Mouse (Mus musculus) layer of hippocampus, postnatal 36 days (tissue): ENCODE results near the gene Pon1. TPM values are rescaled to one million over a fixed set of nuclear protein-coding genes. Genes with fewer than 3 reads are reported as not detected.

Experiments used
- DNase-seq, 2 experiments: peaks; one replicate each; pipeline ENCODE4 v3.0.0; 2022
- total RNA-seq, 2 experiments: library from RNA; stranded (reverse); gene quantifications; 2 replicates each; pipeline ENCODE4 v1.2.3; 2021

The Pon1 gene
- total RNA-seq, 2 experiments from 2014 or later, result not detected

DNA sequence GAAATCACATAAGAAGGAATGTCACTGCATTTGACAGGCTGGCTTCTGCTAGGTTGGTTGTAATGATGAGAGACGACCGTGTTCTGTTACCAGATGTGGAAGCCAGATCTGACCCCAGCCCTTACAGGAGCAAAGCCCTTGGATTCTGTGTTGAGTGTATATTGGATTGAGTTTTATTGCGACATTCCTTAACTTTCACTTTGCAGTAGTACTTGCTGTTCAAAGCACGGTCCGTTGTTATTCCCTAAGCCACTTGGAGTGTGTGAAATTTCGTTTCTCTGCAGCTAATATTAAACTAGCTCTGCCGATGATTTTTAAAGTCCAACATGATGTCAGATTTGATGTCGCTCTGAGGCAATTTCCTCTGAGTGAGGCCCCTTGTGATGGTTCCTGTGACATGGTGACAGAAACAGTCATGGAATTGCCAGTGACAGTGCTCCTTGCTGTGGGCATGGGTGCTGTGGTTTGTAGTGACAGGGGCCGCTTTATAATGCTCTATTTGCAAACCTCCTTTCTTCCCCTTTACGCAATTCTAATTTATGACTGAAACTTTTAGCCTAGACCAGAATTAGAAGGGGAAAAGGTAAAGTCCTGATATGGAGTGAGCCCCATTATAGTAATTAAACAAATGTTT lies 19.4 kb downstream of the Pon1 start:
- DNase-seq, result no peak

DNA sequence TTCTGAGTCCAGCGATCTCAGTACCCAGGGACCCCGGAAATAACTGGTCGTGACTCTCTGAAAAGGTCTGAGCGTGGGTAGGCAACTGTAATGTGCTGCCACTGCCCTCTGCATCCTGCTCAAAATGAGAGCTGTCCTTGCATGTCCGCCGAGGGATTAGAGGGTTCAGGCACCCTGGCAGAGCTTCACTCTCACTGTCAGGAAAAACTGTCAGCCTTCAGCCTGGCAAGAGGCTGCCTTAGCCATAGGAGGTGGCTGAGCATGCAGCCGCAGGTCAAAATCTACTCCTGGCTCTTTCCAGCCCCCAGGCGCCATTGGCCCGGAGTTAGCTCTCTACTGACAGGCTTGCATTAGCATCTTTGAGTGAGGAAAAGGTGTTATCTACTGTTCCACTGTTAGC lies 21.2 kb downstream of the Pon1 start:
- DNase-seq, result no peak

GRCm38 (mm10) chr6:5171418-5171817 lies 22.3 kb downstream of the Pon1 start:
- no peak for DNase-seq

DNA sequence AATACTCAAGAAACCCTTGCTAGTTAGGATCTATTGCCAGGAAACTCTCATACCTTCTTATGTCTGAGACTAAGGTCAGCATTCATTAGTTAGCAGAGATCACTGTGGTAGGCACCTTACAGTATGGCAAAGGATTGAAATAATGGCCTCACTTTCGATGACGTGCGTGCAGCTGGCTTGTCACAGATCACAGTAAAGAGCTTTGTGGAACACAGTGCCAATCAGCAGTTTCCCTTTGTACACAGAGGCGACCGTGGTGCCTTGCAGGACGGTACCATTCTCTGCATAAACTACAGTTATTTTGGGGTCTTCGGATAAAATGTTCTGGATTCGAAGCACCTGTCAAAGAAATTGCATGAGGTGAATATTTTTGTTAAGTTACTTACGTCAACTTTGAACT lies 25.6 kb downstream of the Pon1 start:
- no peak for DNase-seq

GRCm38 (mm10) chr6:5167051-5167677 lies 26.6 kb downstream of the Pon1 start:
- DNase-seq, result no peak

DNA sequence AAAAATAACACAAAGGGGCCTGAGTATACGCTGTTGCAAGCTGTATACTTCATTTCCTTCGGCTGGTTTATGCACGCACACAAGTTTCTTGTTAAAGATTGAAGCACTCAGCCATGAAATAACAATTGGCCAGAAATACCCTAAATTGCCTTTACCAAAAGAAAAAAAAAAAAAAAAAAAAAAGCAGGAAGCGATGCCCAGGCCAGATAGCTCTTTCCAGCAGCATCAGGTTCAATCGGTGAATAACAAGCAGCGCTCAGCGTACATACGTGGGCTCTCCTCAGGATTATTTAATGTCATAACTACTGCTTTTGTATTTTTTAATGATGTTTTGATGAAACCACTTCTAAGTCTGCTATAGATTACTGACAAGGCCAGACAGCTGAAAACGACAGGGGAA lies 28.9 kb downstream of the Pon1 start:
- no peak for DNase-seq

DNA sequence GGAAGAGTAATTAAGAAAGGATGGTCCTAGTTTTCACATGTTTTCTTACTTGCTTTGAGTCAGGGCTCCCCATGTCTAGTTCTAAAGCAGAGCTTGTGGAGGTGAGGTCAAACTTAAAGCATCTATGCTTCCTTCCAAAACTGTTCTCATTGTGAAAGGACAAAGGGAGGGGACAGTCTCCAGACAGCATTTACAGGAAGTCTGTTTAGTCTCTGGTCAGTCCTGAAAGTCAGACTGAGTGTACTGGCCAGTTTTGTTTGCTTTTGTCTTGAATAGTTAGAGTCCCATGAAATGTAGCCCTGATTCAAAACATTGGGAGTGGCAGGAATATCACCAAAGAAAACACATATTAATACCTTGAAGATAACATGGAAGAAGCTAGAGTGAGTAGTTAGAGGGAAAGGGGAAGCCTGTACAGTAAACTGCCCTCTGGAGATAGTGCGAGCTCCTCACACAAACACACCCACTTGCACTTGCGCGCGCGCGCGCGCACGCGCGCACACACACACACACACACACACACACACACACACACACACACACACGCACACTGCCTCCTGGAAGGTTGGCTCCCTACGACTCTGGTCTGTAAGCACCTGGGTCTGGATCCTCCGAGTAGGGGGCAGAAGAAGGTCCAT lies 30.1 kb downstream of the Pon1 start:
- no peak for DNase-seq

GRCm38 (mm10) chr6:5162052-5162451 lies 31.7 kb downstream of the Pon1 start:
- DNase-seq, result no peak

GRCm38 (mm10) chr6:5159385-5159791 lies 34.4 kb downstream of the Pon1 start:
- DNase-seq, result no peak

DNA sequence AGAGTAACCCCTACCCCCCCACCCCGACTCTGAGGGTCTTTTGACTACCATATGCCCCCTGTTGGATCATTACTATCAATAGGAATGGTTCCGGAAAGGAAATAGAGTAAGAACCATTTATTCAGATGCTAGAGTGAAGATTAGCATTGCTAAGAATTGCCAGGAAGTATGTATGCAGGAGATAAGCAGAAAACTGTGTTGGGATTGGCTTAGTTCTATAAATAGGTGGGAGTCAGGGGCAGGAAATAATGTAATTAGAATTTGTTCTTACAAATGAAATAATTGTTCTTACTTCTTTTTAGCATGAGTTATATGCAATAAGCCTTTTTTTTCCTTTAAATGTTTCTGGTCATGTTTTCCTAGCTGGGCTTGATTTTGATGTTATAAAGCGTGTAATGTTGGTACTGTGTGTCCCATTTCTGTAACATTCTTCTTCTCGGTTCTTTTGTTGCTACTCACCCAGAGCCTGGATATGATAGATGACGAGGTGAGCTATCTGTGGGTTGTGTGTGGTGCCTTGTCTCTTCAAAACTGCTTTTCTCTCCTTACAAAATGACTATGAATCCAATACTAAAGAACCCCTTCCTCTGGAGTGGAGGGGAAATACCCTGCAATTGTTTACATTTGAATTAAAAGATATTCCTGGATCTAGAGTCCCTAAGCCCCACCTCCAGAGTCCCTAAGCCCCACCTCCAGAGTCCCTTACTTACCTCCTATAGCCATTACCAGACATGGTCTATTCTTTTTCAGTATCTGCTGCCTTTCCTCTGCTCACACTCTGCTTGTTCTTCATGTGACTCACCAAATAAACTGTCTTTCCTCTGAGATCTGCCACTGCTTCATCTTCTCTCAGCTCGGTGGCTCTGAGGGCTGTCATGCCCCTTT lies 37.0 kb downstream of the Pon1 start:
- DNase-seq, result no peak

GRCm38 (mm10) chr6:5155313-5155927 lies 38.3 kb downstream of the Pon1 start:
- no peak for DNase-seq

GRCm38 (mm10) chr6:5154786-5155185 lies 39.0 kb downstream of the Pon1 start:
- DNase-seq, result no peak

DNA sequence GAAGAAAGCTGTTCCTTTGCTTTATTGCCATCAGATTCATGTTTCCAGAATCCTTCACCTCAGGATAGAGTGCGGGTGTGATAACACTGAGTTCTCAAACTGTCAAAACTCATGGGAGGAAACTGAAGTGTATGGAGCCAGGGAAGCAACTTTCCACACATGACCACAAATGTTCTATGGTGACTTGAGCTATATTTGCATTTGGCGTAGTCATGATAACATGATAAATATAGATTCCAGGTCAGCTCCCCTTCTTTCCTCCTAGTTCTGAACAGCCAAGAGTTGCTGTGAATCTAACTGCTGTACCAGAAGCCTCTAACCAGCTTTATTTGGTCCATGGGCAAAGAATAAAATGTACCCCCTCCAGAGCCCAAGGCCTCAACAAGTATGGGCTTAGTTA lies 41.6 kb downstream of the Pon1 start:
- DNase-seq, result no peak

DNA sequence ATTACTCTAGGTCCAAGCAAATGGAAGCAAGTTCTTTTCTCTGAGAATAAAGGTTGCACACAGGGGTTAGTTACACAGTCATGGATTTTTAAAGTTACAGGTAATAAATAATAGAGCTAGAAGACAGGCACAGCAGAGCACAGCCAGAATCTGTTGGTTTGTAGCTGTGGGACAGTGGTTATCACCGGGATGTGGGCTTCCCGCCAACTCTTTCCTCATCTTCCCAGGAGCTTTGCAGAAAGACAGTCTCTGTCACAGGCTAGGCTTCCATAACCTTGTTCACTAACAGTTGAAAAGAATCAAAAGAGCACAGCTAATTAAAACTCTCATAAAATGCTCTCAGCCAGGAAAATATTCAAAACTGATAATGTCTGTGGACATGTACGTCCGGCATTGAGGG lies 42.6 kb downstream of the Pon1 start:
- DNase-seq, result no peak

DNA sequence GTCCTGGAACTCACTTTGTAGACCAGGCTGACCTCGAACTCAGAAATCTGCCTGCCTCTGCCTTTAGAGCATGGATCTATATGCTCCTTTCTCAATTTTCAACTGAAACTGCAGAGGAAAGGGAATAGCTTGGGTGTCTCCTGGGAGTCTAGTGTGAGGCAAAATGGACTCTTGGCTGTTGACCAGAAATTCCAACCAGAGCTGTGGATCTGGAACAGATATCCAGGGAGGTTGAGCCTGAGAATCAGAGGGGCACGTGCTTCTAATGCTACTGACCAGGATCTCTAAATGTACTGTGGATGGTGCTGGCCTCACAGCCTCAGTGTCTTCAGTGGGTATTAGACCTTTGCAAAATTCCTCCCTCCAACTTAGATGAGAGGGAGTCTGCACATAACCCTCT lies 43.8 kb downstream of the Pon1 start:
- no peak for DNase-seq

- no peak for DNase-seq
These were observed 46.1 kb downstream of the Pon1 start for GRCm38 (mm10) chr6:5147488-5148142.

GRCm38 (mm10) chr6:5139666-5140065 lies 54.1 kb downstream of the Pon1 start:
- no peak for DNase-seq

DNA sequence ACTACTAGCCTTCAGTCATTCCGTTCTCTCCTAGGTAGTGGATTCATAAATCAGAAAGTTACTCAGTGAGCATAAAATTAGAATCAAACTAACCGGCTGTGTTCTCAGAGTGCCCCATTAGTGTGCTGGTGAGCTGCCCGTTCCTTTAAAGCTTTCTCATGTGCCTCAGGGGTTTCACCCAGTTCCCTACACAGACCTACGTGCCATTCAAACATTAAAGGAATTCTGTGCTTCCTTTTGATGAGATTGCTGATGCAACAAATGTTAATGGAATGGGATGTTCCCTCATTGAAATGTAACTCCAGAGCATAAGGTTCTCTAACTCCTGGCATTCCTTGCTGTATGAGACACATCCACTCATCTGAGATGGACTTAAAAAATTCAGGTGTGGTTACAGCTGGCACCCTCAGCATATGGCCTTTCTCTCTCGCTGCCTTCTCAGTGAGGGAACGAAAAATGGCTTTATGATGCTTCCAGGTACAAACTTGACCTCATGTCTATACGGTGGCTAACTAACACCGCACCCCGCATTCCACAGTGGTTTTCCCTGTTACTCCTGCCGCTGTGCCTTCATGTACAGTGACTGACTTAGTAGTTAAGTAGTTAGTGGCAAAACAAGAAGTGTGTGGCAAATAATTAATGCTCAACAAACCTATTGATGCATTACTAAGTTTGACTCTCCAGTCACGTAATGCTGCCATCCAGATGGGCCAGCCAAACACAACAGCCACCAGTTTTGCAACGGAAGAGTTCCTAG lies 54.7 kb downstream of the Pon1 start:
- no peak for DNase-seq

DNA sequence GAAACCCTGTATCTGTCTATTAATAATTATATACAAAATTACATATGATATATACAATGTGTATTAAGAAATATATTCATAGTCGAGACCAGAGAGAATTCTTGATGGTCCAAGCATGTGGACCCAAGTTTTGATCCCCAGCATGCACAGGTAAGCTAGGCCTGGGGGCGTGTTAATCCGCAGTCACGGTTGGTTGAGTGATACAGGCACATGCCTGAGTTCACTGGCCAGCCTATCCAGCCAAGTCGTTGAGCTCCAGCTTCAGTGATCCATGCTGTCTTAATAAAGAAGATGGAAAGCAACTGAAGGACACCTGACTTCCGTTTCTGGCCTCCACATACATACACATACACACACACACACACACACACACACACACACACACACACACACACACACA lies 57.7 kb downstream of the Pon1 start:
- no peak for DNase-seq

DNA sequence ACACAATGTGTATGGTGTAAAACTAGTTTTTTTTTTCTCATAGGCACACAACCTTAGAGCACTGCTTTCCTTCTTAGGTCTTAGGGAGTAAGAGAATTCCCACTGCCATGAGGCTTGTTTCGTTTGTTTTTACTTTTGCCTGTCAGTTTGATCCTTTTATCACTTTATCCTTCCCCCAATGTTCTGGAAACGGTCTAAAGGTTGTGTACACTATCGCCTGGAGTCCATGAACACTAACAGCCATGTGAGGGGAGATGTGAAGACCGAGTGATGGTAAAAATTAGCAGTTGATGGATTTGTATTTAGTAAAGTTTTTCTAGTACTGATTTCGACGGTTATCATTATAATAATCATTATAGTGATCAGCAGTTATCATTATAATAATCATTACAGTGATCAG lies 58.8 kb downstream of the Pon1 start:
- no peak for DNase-seq

GRCm38 (mm10) chr6:5129364-5130093 lies 64.2 kb downstream of the Pon1 start:
- DNase-seq, result no peak
